Mouse (Mus musculus) hindbrain, embryonic 16.5 days (tissue): ENCODE measurements around the gene Plxnc1. TPM values are rescaled to one million over a fixed set of nuclear protein-coding genes. Genes with fewer than 3 reads are reported as not detected.
A peak's percentile ranks its signal among the peaks of the same experiment; 100 is the strongest.

Experiments used
- ATAC-seq: fragments of 200-750 bp; cut with Nextera tagmentation; 2 replicates; pipeline ENCODE4 v1.8.0; 2017; ENCODE audit warnings: moderate TSS enrichment, moderate library complexity
- H3K27ac ChIP-seq: fragments of 300-500 bp; sonication (generic); 2 replicates; pipeline ENCODE4 v1.5.1; 2014; ENCODE audit warnings: low read depth, mild to moderate bottlenecking, control low read depth, low read length, moderate library complexity
- H3K27me3 ChIP-seq: fragments of 300-500 bp; sonication (generic); replicated peaks from 2 replicates; pipeline ENCODE4 v1.6.1; 2014; ENCODE audit warnings: low read length; ENCODE audit not compliant: control insufficient read depth, insufficient read depth
- H3K36me3 ChIP-seq: fragments of 300-500 bp; sonication (generic); 2 replicates; pipeline ENCODE4 v1.6.1; 2014; ENCODE audit warnings: mild to moderate bottlenecking, low read length, moderate library complexity, mixed read lengths; ENCODE audit not compliant: control insufficient read depth, insufficient read depth
- H3K4me1 ChIP-seq: fragments of 300-500 bp; sonication (generic); 2 replicates; pipeline ENCODE4 v1.6.1; 2014; ENCODE audit warnings: low read depth, low read length; ENCODE audit not compliant: control insufficient read depth, insufficient read depth
- H3K4me2 ChIP-seq: fragments of 300-500 bp; sonication (generic); 2 replicates; pipeline ENCODE4 v1.6.1; 2014; ENCODE audit warnings: mild to moderate bottlenecking, low read length, control low read depth, moderate library complexity
- H3K4me3 ChIP-seq: fragments of 300-500 bp; sonication (generic); 2 replicates; pipeline ENCODE4 v1.5.1; 2014; ENCODE audit warnings: mild to moderate bottlenecking, low read length, control low read depth, moderate library complexity
- H3K9ac ChIP-seq: fragments of 300-500 bp; sonication (generic); 2 replicates; pipeline ENCODE4 v1.6.1; 2014; ENCODE audit warnings: low read depth, mild to moderate bottlenecking, control low read depth, low read length, moderate library complexity
- H3K9me3 ChIP-seq: fragments of 300-500 bp; sonication (generic); 2 replicates; pipeline ENCODE4 v1.6.1; 2014; ENCODE audit warnings: mild to moderate bottlenecking, low read length, moderate library complexity; ENCODE audit not compliant: control insufficient read depth
- WGBS: fragments of 180-500 bp; shearing (Covaris S2); extraction: QIAGEN DNeasy Blood & Tissue Kit; methylation state at CpG from one replicate; pipeline ENCODE4 v1.1.7; 2014; 5-methylcytosine and 5-hydroxymethylcytosine counted together
- polyA plus RNA-seq: library from polyadenylated mRNA; unstranded; fragments of >200 nt; fragmentation: Nextera tagmentation; extraction: Ambion mirVana; gene quantifications from 2 replicates; pipeline ENCODE4 v1.2.1, GENCODE M21; 2015

Gene Plxnc1
- polyA plus RNA-seq, 1 experiment from 2014 or later = 8.4 TPM

- no peaks in the 10 kb centered on the region for H3K4me1 ChIP-seq
- WGBS = 39% methylated on average over 4 of the region's 4 CpGs
- no peak overlapping the region for H3K9ac ChIP-seq
- no peak overlapping the region for H3K4me3 ChIP-seq
- no peak for ATAC-seq
- no peaks in the 10 kb centered on the region for H3K27me3 ChIP-seq
- H3K36me3 ChIP-seq = peaks cover 11% of the 10 kb centered on the region
- no peaks in the 10 kb centered on the region for H3K9me3 ChIP-seq
- H3K27ac ChIP-seq = no peak overlapping the region
- H3K4me2 ChIP-seq = no peak overlapping the region
These were observed 94.1 kb downstream of the Plxnc1 start for GRCm38 (mm10) chr10:94850565-94850964.

GRCm38 (mm10) chr10:94849930-94850329, 94.7 kb downstream of the Plxnc1 start:
- ATAC-seq = no peak
- H3K36me3 ChIP-seq = peaks cover 11% of the 10 kb centered on the region
- 90% methylated on average over 9 of the region's 9 CpGs for WGBS
- no peaks in the 10 kb centered on the region for H3K27me3 ChIP-seq
- H3K27ac ChIP-seq = no peak overlapping the region
- no peaks in the 10 kb centered on the region for H3K4me1 ChIP-seq
- H3K9me3 ChIP-seq = no peaks in the 10 kb centered on the region
- H3K9ac ChIP-seq = no peak overlapping the region
- H3K4me3 ChIP-seq = no peak overlapping the region
- no peak overlapping the region for H3K4me2 ChIP-seq

- H3K4me2 ChIP-seq = no peak overlapping the region
- H3K36me3 ChIP-seq = peaks cover 11% of the 10 kb centered on the region
- H3K27me3 ChIP-seq = no peaks in the 10 kb centered on the region
- H3K9ac ChIP-seq = no peak overlapping the region
- 86% methylated on average over 4 of the region's 4 CpGs for WGBS
- no peaks in the 10 kb centered on the region for H3K9me3 ChIP-seq
- H3K4me3 ChIP-seq = no peak overlapping the region
- ATAC-seq = no peak
- no peak overlapping the region for H3K27ac ChIP-seq
- no peaks in the 10 kb centered on the region for H3K4me1 ChIP-seq
These were observed 95.3 kb downstream of the Plxnc1 start for GRCm38 (mm10) chr10:94849360-94849759.

GRCm38 (mm10) chr10:94848344-94848743, 96.3 kb downstream of the Plxnc1 start:
- Histone ChIP-seq H3K27ac (no peak overlapping the region), H3K9me3 (no peaks in the 10 kb centered on the region), H3K27me3 (no peaks in the 10 kb centered on the region), H3K4me3 (no peak overlapping the region), H3K4me1 (no peaks in the 10 kb centered on the region), H3K9ac (no peak overlapping the region), H3K36me3 (peaks cover 10% of the 10 kb centered on the region), H3K4me2 (no peak overlapping the region)
- ATAC-seq = no peak
- WGBS = 96% methylated on average over 6 of the region's 6 CpGs

GRCm38 (mm10) chr10:94846501-94847105, 98.0 kb downstream of the Plxnc1 start:
- no peaks in the 10 kb centered on the region for H3K4me1 ChIP-seq
- 86% methylated on average over 8 of the region's 8 CpGs for whole genome bisulfite sequencing
- H3K9ac ChIP-seq = no peak overlapping the region
- H3K27me3 ChIP-seq = no peaks in the 10 kb centered on the region
- no peak overlapping the region for H3K4me3 ChIP-seq
- no peak overlapping the region for H3K27ac ChIP-seq
- peaks cover 17% of the 10 kb centered on the region for H3K36me3 ChIP-seq
- no peaks in the 10 kb centered on the region for H3K9me3 ChIP-seq
- H3K4me2 ChIP-seq = no peak overlapping the region
- ATAC-seq = no peak

GRCm38 (mm10) chr10:94844692-94845091, 99.9 kb downstream of the Plxnc1 start:
- 93% methylated on average over 6 of the region's 6 CpGs for WGBS
- Histone ChIP-seq H3K4me1 (no peaks in the 10 kb centered on the region), H3K36me3 (peaks cover 19% of the 10 kb centered on the region), H3K4me3 (no peak overlapping the region), H3K9ac (no peak overlapping the region), H3K27me3 (no peaks in the 10 kb centered on the region), H3K9me3 (no peaks in the 10 kb centered on the region), H3K4me2 (no peak overlapping the region), H3K27ac (no peak overlapping the region)
- ATAC-seq = no peak

GRCm38 (mm10) chr10:94835874-94836273, 108.8 kb downstream of the Plxnc1 start:
- H3K36me3 ChIP-seq = peaks cover 10% of the 10 kb centered on the region
- no peak for ATAC-seq
- 83% methylated on average over 9 of the region's 9 CpGs for WGBS
- H3K4me1 ChIP-seq = no peaks in the 10 kb centered on the region
- no peak overlapping the region for H3K9ac ChIP-seq
- no peaks in the 10 kb centered on the region for H3K27me3 ChIP-seq
- no peak overlapping the region for H3K4me3 ChIP-seq
- H3K9me3 ChIP-seq = no peaks in the 10 kb centered on the region
- H3K27ac ChIP-seq = no peak overlapping the region
- no peak overlapping the region for H3K4me2 ChIP-seq

GRCm38 (mm10) chr10:94829407-94829806, 115.2 kb downstream of the Plxnc1 start:
- Histone ChIP-seq H3K4me3 (no peak overlapping the region), H3K4me1 (peaks cover 15% of the 10 kb centered on the region), H3K9ac (no peak overlapping the region), H3K27me3 (no peaks in the 10 kb centered on the region), H3K9me3 (no peaks in the 10 kb centered on the region), H3K4me2 (0 out of 2 replicates have a peak overlapping the region, but pooled peaks have one; percentile 24), H3K27ac (peak overlapping the region; percentile 79), H3K36me3 (peaks cover 8% of the 10 kb centered on the region)
- 40% methylated on average over 6 of the region's 6 CpGs for WGBS
- peak; percentile 92 for ATAC-seq

GRCm38 (mm10) chr10:94828734-94829230, 115.9 kb downstream of the Plxnc1 start:
- no peaks in the 10 kb centered on the region for H3K9me3 ChIP-seq
- no peaks in the 10 kb centered on the region for H3K27me3 ChIP-seq
- 89% methylated on average over 7 of the region's 7 CpGs for WGBS
- H3K36me3 ChIP-seq = peaks cover 8% of the 10 kb centered on the region
- ATAC-seq = no peak
- peaks cover 15% of the 10 kb centered on the region for H3K4me1 ChIP-seq
- H3K9ac ChIP-seq = no peak overlapping the region
- H3K27ac ChIP-seq = no peak overlapping the region; the same call in 1 of the 2 replicates
- H3K4me2 ChIP-seq = no peak overlapping the region
- no peak overlapping the region for H3K4me3 ChIP-seq
